Mouse (Mus musculus) bone marrow macrophage, adult 2 months (primary cell): ENCODE data around the gene Nmu. TPM values are rescaled to one million over a fixed set of nuclear protein-coding genes. Genes with fewer than 3 reads are reported as not detected.

ENCODE experiments used
- H3K27ac ChIP-seq: 2 replicates; pipeline ENCODE4 v1.5.1; 2012; ENCODE audit warnings: low read depth, low read length; ENCODE audit not compliant: insufficient read depth
- H3K4me1 ChIP-seq: 2 replicates; pipeline ENCODE4 v1.6.1; 2012; ENCODE audit warnings: low read length; ENCODE audit not compliant: control insufficient read depth, insufficient read depth
- H3K4me3 ChIP-seq: 2 replicates; pipeline ENCODE4 v1.5.1; 2012; ENCODE audit warnings: mild to moderate bottlenecking, low read length, moderate library complexity; ENCODE audit not compliant: insufficient read depth
- CTCF ChIP-seq: IDR thresholded peaks from 2 replicates; pipeline ENCODE4 v1.5.1; 2012; ENCODE audit warnings: low read depth, mild to moderate bottlenecking, low read length, moderate library complexity
- POLR2A ChIP-seq: IDR thresholded peaks from 2 replicates; pipeline ENCODE4 v1.6.1; 2012; ENCODE audit warnings: mild to moderate bottlenecking, low read depth, low read length, borderline replicate concordance
- polyA plus RNA-seq: library from polyadenylated mRNA; stranded (reverse); fragments of >200 nt; gene quantifications from 2 replicates; pipeline ENCODE4 v1.2.4, GENCODE M21; 2012; ENCODE audit not compliant: missing spikeins, insufficient read depth, insufficient read length

Gene Nmu
- not detected in 2 replicates for polyA plus RNA-seq

- Histone ChIP-seq H3K4me3 (no peak within 1 kb of the TSS), H3K27ac (no peak within 1 kb of the TSS)
- TF ChIP-seq CTCF, result no peak
- TF ChIP-seq POLR2A, result no peak
These were observed at the start of gene Nmu for GRCm38 (mm10) chr5:76363453-76364104. TSS of gene Nmu (minus strand) at chr5:76363788.

GRCm38 (mm10) chr5:76411697-76412096 is 48.1 kb upstream of the Nmu start:
- Histone ChIP-seq H3K27ac (no peak overlapping the region), H3K4me1 (no peaks in the 10 kb centered on the region), H3K4me3 (no peak overlapping the region)
- no peak for TF ChIP-seq POLR2A
- TF ChIP-seq CTCF, result no peak

More at GRCm38 (mm10) chr5:76363453-76364104, at the start of gene Nmu:
- H3K4me1 ChIP-seq, result no peaks in the 10 kb centered on the region

DNA sequence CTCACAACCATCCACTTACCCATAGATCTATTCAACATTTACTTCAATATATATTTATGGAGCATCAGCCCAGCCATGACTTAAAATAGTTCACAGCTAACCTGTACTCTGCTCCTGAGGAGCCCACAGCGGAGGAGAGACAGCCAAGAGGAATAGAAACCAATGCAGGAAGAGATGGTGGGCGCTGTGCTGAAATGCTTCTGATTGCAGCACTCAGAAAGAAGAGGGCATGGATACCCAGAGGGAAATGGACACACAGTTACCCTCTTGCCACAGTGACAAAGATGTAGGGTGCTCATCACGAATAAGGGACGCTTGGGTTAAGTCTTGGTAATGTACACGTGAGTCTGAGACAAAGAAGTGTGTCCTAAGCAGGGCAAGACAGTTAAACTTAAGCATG is 30.8 kb upstream of the Nmu start:
- no peaks in the 10 kb centered on the region for H3K4me1 ChIP-seq
- TF ChIP-seq CTCF (no peak), POLR2A (no peak)
- H3K27ac ChIP-seq, result no peak overlapping the region
- no peak overlapping the region for H3K4me3 ChIP-seq

- TF ChIP-seq POLR2A (no peak), CTCF (no peak)
- H3K4me3 ChIP-seq, result no peak overlapping the region
- H3K27ac ChIP-seq, result no peak overlapping the region
- H3K4me1 ChIP-seq, result no peaks in the 10 kb centered on the region
These were observed 25.6 kb upstream of the Nmu start for GRCm38 (mm10) chr5:76389041-76389795.

DNA sequence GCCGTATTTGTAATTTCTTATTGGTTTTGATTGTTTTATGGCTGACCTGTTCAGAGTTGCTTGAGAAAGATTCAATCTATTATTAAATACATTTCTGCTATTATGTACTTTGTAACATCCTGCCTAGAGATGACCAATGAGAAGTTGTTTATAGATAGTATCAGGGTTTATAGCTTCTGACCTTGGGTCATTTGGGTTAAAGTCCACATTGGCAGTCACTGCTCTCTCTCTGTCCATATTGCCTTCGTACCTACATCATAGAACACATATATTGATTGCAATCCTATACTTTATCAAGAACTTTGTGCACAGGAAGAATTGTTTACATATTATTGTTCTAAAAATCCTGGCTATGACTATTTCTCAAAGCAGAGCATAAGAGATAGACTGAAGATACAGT is 24.9 kb upstream of the Nmu start:
- no peak for TF ChIP-seq POLR2A
- no peak for TF ChIP-seq CTCF
- no peak overlapping the region for H3K4me3 ChIP-seq
- no peaks in the 10 kb centered on the region for H3K4me1 ChIP-seq
- H3K27ac ChIP-seq, result no peak overlapping the region

- TF ChIP-seq POLR2A (no peak), CTCF (no peak)
- no peaks in the 10 kb centered on the region for H3K4me1 ChIP-seq
- no peak overlapping the region for H3K4me3 ChIP-seq
- H3K27ac ChIP-seq, result no peak overlapping the region
These were observed 20.1 kb upstream of the Nmu start for GRCm38 (mm10) chr5:76383673-76384072.

DNA sequence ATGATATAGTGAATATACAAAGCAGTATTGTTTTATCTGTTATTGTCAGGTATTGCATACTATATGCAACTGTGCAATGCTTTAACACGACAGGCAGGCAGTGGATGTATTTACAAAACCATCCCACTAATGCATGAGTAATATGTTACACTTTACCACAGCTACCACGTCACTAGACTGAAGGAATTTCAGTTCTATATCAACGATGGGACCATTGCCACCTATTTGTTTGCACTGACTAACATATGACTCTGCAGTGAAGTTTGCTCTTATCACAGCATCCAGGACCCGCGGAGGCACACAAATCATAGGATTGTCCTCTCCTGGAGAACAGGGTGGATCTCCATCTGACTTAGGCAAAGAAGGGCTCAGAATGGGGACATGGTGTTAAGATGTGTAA is 18.2 kb upstream of the Nmu start:
- no peaks in the 10 kb centered on the region for H3K4me1 ChIP-seq
- H3K4me3 ChIP-seq, result no peak overlapping the region
- no peak for TF ChIP-seq POLR2A
- TF ChIP-seq CTCF, result no peak
- no peak overlapping the region for H3K27ac ChIP-seq

- no peaks in the 10 kb centered on the region for H3K4me1 ChIP-seq
- H3K4me3 ChIP-seq, result no peak overlapping the region
- no peak for TF ChIP-seq CTCF
- no peak for TF ChIP-seq POLR2A
- H3K27ac ChIP-seq, result no peak overlapping the region
These were observed 15.6 kb upstream of the Nmu start for GRCm38 (mm10) chr5:76379216-76379615.

GRCm38 (mm10) chr5:76369215-76369840 is 5.7 kb upstream of the Nmu start:
- no peak for TF ChIP-seq CTCF
- TF ChIP-seq POLR2A, result no peak
- no peak overlapping the region for H3K27ac ChIP-seq

DNA sequence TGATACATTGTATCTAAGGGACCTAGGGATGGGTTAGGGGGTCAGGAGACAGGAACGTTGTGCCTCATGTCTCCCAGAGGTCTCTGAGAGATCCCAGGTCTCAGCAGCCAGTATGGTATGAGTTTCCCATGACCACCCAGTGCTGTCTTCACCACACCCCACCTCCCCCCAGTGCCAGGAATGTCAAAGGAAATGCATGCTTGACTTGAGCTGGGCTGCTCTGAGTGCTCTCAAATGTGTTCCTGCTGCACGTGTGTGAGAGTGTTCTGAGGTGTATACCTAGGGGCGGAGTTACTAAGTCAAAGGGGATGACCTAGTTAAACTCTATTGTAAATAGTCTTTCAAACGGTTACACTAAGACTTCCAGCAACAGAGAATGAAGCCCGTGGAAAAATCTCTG is 1.8 kb upstream of the Nmu start:
- no peak overlapping the region for H3K27ac ChIP-seq
- no peak for TF ChIP-seq POLR2A
- TF ChIP-seq CTCF, result no peak
- no peaks in the 10 kb centered on the region for H3K4me1 ChIP-seq
- H3K4me3 ChIP-seq, result no peak overlapping the region

More at GRCm38 (mm10) chr5:76369215-76369840, 5.7 kb upstream of the Nmu start:
- no peaks in the 10 kb centered on the region for H3K4me1 ChIP-seq
- no peak overlapping the region for H3K4me3 ChIP-seq
